Mouse (Mus musculus): ENCODE results near the gene Slco1a5. TPM values are rescaled to one million over a fixed set of nuclear protein-coding genes. Genes with fewer than 3 reads are reported as not detected.
"Not testable (repeated sequence)": the region's sequence is repeated elsewhere in the genome, so short reads cannot be mapped to it uniquely, and the experiment has no call there.

The Slco1a5 gene
- total RNA-seq (2021): not detected
- long read RNA-seq, experiment 1: 0 reads
- long read RNA-seq, experiment 2: 0 reads

GRCm38 (mm10) chr6:142322881-142323280 is at the start of gene Slco1a5:
Gene Slco1a5, minus strand, starts transcription at chr6:142322981.
- H3K4me3 ChIP-seq: no peak within 1 kb of the TSS
- no peak for TF ChIP-seq CTCF (IDR thresholded peaks at IDR 0.05)
- intact Hi-C loops (cut with DNase I): no loop called here
- no peak within 1 kb of the TSS for H3K27ac ChIP-seq
- DNase-seq: no peak

DNA sequence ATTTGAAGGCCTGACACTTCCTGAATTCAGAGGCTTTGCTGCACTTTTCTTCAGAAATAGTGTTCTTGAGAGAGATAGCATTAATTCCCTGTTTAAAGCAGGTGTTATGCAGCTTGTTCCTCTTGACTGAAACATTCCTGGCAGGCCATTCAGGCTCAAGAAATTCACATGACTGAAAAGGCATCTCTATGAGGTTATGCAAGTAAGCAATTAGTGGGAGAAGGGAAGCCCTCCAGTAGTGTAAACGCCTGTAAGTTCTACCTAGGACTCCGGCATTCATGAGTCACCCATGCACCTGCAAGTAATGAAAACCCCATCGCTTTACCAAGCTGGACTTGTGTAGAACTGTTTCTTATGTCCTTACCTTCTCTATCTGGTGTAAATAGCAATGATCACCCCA is 46.8 kb upstream of the Slco1a5 start:
- DNase-seq: no peak
- H3K4me3 ChIP-seq: no peak overlapping the region
- no peak for TF ChIP-seq CTCF (IDR thresholded peaks at IDR 0.05)
- H3K27ac ChIP-seq: no peak overlapping the region
- intact Hi-C loops (cut with DNase I): no loop called here

DNA sequence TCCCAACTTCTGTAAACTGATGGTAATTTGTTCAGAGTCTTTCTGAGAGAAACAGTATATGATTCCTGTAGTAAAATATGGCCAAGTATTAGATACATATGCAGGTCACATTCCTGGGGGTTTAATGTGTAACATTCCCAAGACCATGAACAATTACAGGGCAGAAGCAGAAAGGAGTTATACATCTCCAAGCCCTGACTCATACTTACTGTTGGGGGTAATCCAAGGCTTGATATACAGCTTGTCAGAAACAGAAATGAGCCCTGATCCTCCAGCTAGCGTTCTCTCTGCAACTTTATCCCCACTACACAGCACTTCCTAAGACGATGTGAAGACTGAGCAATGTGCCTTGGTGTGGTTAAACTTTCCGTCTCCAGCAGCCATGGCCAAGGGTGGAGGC is 44.8 kb upstream of the Slco1a5 start:
- no peak overlapping the region for H3K27ac ChIP-seq
- no peak for DNase-seq
- H3K4me3 ChIP-seq: no peak overlapping the region
- no peak for TF ChIP-seq CTCF (IDR thresholded peaks at IDR 0.05)
- intact Hi-C loops (cut with DNase I): no loop called here

DNA sequence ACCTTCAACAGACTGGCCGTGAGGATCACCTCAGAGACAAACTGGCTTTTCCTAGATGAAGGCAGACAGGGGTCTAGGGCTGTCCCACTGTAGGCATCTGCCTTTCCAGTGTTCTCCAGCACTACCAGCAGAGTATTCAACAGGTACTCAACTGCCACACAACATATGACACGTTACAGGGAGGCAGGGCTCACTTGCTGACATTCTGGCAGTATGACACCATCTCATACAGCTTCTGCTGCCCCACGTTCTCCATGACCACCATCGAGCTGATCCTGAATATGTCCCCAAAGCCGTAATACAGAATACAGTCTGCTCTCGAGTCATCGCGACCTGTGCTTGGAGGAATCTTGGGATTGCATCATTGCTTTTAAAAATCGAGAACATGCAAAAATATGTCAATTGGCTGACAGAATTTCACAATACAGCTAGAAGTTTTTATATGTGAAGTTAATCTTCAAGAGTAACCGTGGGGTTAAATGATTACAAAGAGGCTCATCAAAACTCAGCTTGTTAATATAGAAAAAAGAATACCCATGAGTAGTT is 43.8 kb upstream of the Slco1a5 start:
- no peak for TF ChIP-seq CTCF (IDR thresholded peaks at IDR 0.05)
- no peak overlapping the region for H3K27ac ChIP-seq
- intact Hi-C loops (cut with DNase I): no loop called here
- no peak overlapping the region for H3K4me3 ChIP-seq
- no peak for DNase-seq

DNA sequence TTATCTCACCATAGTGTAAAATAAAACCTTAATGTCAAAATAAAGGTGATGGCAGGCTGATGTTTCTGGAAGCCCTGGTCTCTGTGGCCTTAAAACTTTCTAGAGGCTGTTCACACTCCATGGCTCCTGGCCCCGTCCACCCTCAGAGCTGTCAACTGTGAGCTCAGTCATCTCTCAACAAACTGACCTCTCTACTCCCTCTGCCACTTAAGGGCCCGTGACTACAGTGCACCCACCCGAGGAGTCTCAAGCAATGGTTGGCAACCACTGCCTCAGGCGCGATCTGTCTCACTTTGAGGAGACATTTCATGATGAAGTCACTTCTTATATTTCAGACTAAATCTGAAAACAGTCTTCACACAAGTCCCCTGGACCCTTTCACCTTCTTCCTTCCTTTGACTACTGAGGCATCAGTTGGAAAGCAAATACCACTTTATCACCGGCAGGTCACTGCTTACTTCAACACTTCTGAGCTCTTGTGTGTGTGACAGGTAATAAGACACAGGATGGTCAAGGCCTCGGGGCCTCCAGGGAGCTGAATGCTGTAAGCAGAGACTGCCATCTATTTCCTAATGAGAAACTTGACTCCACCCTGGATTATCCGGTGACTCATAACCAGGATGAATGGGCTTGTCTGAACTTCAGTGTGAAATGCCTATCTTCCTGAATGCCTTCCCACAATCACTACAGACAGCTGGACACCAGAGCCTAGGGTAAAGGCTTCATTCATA is 43.1 kb upstream of the Slco1a5 start:
- no peak for TF ChIP-seq CTCF (IDR thresholded peaks at IDR 0.05)
- Histone ChIP-seq H3K27ac (no peak overlapping the region), H3K4me3 (no peak overlapping the region)
- intact Hi-C loops (cut with DNase I): no loop called here
- DNase-seq: no peak

DNA sequence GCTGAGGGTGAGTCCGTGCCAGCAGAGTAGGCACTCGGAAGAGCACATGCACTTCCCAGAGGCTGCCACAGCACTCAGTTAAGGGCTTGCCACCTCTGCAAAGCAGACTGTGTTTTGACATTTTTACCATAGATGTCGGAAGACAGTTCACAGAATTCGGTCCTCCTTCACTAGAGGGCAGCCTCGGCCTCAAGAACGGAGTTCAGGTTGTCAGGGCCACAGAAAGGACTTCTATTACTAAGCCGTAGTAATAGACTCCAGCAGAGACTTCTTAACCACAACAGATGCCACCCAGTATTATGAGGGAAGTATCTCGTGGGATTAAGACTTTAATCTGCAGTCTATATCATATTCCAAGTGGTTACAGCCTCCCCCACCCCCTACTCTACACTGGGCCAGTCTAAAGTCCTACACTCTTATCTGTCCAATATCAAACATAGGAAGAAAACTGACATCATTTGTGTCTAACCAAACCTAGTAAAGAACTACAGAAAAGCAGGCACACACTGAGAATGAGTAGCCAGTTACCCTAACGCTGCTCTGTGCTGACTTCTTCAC is 40.3 kb upstream of the Slco1a5 start:
- no peak overlapping the region for H3K27ac ChIP-seq
- peak; percentile 18; the same call in 1 of the 2 replicates for TF ChIP-seq CTCF (IDR thresholded peaks at IDR 0.05)
- DNase-seq: no peak
- no peak overlapping the region for H3K4me3 ChIP-seq
- intact Hi-C loops (cut with DNase I): no loop called here

DNA sequence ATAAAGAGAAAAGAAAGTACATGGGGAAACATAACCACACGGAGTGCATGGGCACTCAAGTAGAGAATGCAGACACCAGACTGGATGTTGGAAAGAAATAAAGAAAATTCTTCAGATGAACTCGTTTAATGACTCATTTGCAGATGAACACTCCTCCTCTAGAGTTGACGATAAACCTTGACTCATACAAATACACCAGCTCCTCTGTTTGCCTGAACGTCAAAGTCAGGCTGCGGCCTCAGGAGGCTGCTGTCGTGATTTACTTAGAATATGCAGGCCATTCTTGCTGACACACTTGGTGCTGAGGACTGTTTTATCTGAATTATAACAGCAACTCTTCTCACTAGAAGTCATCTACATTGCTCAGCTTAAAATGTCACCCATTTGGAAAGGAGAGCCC is 39.3 kb upstream of the Slco1a5 start:
- intact Hi-C loops (cut with DNase I): no loop called here
- no peak for TF ChIP-seq CTCF (IDR thresholded peaks at IDR 0.05)
- Histone ChIP-seq H3K4me3 (no peak overlapping the region), H3K27ac (no peak overlapping the region)
- DNase-seq: no peak

- no peak for DNase-seq
- Histone ChIP-seq H3K4me3 (no peak overlapping the region), H3K27ac (no peak overlapping the region)
- no peak for TF ChIP-seq CTCF (IDR thresholded peaks at IDR 0.05)
- intact Hi-C loops (cut with DNase I): no loop called here
These were observed 34.3 kb upstream of the Slco1a5 start for GRCm38 (mm10) chr6:142357106-142357505.

- DNase-seq; H3K4me3 ChIP-seq; intact Hi-C loops (cut with DNase I); H3K27ac ChIP-seq: not testable (repeated sequence)
These were observed 29.3 kb upstream of the Slco1a5 start for GRCm38 (mm10) chr6:142352099-142352498.

DNA sequence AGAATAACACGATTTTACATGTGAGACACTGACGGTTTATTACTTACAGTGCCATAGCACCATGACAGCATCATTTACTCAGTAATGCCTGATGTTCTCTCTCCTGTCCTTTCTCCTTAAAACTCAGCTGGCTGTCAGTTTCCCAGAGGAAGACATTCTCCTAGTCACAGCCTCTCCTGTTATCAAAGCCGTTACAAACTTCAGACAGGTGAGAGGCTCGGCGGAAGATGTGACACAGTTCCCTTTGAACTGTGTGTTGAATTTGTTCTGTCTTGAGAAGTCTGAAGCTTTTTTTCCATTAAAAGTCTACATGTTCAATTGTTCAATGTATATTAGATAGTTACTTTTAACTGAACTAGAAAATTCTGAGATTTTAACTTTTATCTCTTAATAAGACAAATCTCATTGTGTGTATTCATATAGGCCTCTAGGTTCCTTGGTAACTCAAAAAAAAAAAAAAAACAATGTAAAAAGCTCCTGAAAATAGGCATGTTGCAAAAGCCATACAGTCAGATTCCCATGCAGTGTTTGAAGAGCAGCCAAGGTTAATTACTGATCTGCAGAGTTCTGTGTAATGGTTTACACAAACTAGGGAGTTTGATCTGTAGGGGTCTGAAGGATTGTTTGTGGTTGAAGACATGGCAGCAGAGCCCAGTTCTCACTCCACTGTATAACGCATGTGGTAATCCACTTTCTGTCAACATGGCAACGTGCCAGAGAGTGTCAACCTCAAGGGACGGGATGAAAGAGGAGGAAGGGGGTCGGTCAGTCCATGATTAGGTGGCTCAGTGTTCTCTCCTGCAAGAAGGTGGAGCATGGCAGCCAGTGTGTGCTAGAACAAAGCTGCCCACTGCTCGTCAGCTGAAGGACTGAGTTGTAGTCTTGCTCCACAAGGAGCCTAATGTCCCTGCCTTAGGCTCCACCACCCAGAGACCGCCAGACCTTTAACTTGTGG is 24.9 kb upstream of the Slco1a5 start:
- DNase-seq: no peak
- no peak overlapping the region for H3K4me3 ChIP-seq
- TF ChIP-seq CTCF (IDR thresholded peaks at IDR 0.05): no peak
- H3K27ac ChIP-seq: no peak overlapping the region
- intact Hi-C loops (cut with DNase I): loop anchor here (5.0 kb wide), 1 partner anchor 40 kb away; the partner anchor contains the start of genes Golt1b and Recql

- TF ChIP-seq CTCF (IDR thresholded peaks at IDR 0.05): no peak
- peak overlapping the region; percentile 96 for H3K4me3 ChIP-seq
- H3K27ac ChIP-seq: peak overlapping the region; percentile 92
- intact Hi-C loops (cut with DNase I): loop anchor here (5.0 kb wide), 1 partner anchor 41 kb away; the partner anchor contains the start of genes Golt1b and Recql
- DNase-seq: no peak
These were observed 23.7 kb upstream of the Slco1a5 start for GRCm38 (mm10) chr6:142346181-142347110.
